8 mouse cellular contexts compared by ENCODE assay signal in the genomic region with DNA sequence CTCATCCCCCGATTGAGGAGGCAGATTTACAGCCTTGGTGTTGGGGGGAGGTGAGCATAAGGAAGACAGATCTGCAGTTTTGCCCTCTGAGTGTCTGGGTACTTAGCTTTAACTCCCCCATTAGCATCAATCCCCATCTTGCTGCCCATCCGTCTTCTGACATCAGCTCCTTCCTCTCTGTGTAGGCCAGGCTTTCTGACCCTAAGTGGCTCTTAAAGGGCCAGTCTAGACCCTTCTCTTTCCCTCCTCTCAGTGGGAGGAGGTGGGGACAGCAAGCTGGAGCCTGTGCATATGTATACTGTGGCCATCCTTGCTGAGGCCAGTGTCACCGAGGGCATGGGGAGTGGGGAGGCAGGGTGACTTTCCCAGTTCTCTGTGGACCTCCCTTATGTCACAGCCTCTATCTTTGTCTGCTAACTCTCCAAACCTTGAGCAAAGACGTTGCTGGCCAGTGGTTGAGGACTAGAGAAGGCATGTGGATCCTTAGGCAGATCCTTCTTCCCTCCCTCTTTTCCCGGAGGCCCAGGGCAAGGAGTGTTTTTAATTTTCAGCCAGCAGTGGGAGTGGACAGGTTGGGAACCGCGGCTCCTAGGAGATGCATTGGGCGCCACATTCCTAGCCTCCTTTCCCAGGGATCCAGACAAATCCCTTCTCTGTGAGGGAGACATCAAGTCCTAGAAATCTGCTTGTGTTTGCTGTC. TPM values are rescaled to one million over a fixed set of nuclear protein-coding genes. Genes with fewer than 3 reads are reported as not detected.
DNase-seq lines count a peak whose midpoint lies in the region; ATAC-seq and TF ChIP-seq lines count a peak whose summit lies in the region.

No protein-coding gene starts in this region.

- ATAC-seq in kidney, embryonic 16.5 days (ENCODE audit: low FRiP score, low TSS enrichment): peak; percentile 24; the same call in 1 of the 2 replicates
- ATAC-seq in hindbrain, embryonic 15.5 days (ENCODE audit: low FRiP score, low read depth): no peak
- ATAC-seq in midbrain, postnatal 0 days (ENCODE audit: low FRiP score): no peak

- peak overlapping the region; percentile 50 for H3K4me3 ChIP-seq in kidney, embryonic 16.5 days (ENCODE audit: low read length)
- peak overlapping the region; percentile 38 for H3K4me3 ChIP-seq in hindbrain, embryonic 15.5 days
- peak overlapping the region; percentile 42; the same call in 1 of the 2 replicates for H3K4me3 ChIP-seq in midbrain, postnatal 0 days (ENCODE audit: low read depth, low read length)

- H3K27ac ChIP-seq in kidney, embryonic 16.5 days (ENCODE audit: low read length): peak overlapping the region; percentile 99
- peak overlapping the region; percentile 97 for H3K27ac ChIP-seq in hindbrain, embryonic 15.5 days (replicated peaks)
- H3K27ac ChIP-seq in midbrain, postnatal 0 days (ENCODE audit: low read depth, low read length): peak overlapping the region; percentile 94

- H3K9me3 ChIP-seq in kidney, embryonic 16.5 days (ENCODE audit: low read length): no peaks in the 10 kb centered on the region
- no peaks in the 10 kb centered on the region for H3K9me3 ChIP-seq in hindbrain, embryonic 15.5 days
- no peaks in the 10 kb centered on the region for H3K9me3 ChIP-seq in midbrain, postnatal 0 days (ENCODE audit: low read length)

- peak overlapping the region; percentile 70 for H3K9ac ChIP-seq in kidney, embryonic 16.5 days (replicated peaks; ENCODE audit: low read length)
- peak overlapping the region; percentile 65 for H3K9ac ChIP-seq in hindbrain, embryonic 15.5 days
- 0 out of 2 replicates have a peak overlapping the region, but pooled peaks have one; percentile 67 for H3K9ac ChIP-seq in midbrain, postnatal 0 days (replicated peaks; ENCODE audit: low read length, poor library complexity, severe bottlenecking)

- TF ChIP-seq CTCF in midbrain, postnatal 0 days (IDR thresholded peaks at IDR 0.05): no peak

- 3% methylated on average over 8 of the region's 8 CpGs for WGBS in kidney, embryonic 16.5 days
- WGBS in hindbrain, embryonic 15.5 days: 8% methylated on average over 8 of the region's 8 CpGs
- WGBS in midbrain, postnatal 0 days: 5% methylated on average over 8 of the region's 8 CpGs

- H3K4me1 ChIP-seq in kidney, embryonic 16.5 days (ENCODE audit: insufficient read depth, low read length): peaks cover 94% of the 10 kb centered on the region
- peaks cover 83% of the 10 kb centered on the region for H3K4me1 ChIP-seq in hindbrain, embryonic 15.5 days (replicated peaks)
- H3K4me1 ChIP-seq in midbrain, postnatal 0 days (ENCODE audit: insufficient read depth, low read length): peaks cover 52% of the 10 kb centered on the region

- H3K36me3 ChIP-seq in kidney, embryonic 16.5 days (ENCODE audit: insufficient read depth, low read length): no peaks in the 10 kb centered on the region
- H3K36me3 ChIP-seq in hindbrain, embryonic 15.5 days: no peaks in the 10 kb centered on the region
- H3K36me3 ChIP-seq in midbrain, postnatal 0 days (ENCODE audit: insufficient read depth, low read length): peaks cover 2% of the 10 kb centered on the region; the same call in 1 of the 2 replicates

- H3K27me3 ChIP-seq in kidney, embryonic 16.5 days (ENCODE audit: insufficient read depth, low read length): no peaks in the 10 kb centered on the region
- no peaks in the 10 kb centered on the region for H3K27me3 ChIP-seq in hindbrain, embryonic 15.5 days
- H3K27me3 ChIP-seq in midbrain, postnatal 0 days (ENCODE audit: insufficient read depth, low read length): no peaks in the 10 kb centered on the region

- H3K4me2 ChIP-seq in kidney, embryonic 16.5 days (replicated peaks; ENCODE audit: low read depth, low read length): peak overlapping the region; percentile 71
- H3K4me2 ChIP-seq in hindbrain, embryonic 15.5 days: peak overlapping the region; percentile 61
- H3K4me2 ChIP-seq in midbrain, postnatal 0 days (ENCODE audit: low read depth, low read length, poor library complexity, severe bottlenecking): peak overlapping the region; percentile 77

- no peak for DNase-seq in kidney, postnatal 25 days
- DNase-seq in embryo, embryonic 11.5 days (ENCODE audit: low read depth, low spot score): peak; percentile 62
- DNase-seq in midbrain, postnatal 0 days (ENCODE audit: low spot score): no peak
- DNase-seq in retina, embryonic 14.5 days (ENCODE audit: low spot score): no peak
- no peak for DNase-seq in urinary bladder, postnatal 36 days (ENCODE audit: low spot score in 2 of 2)
- DNase-seq in layer of hippocampus, postnatal 10 days (ENCODE audit: low spot score in 2 of 2): no peak

RNA-seq across cellular contexts. Expression of gene Gpr84, which starts 6.3 kb away (rescaled TPM):
- 0.30 and 0.67 TPM in 2 replicates for polyA plus RNA-seq in kidney, embryonic 16.5 days (2015; fragmentation: Nextera tagmentation; extraction: Ambion mirVana)
- polyA plus RNA-seq in hindbrain, embryonic 15.5 days (2015; fragmentation: Nextera tagmentation; extraction: Ambion mirVana): 0.41 and 0.44 TPM in 2 replicates
- total RNA-seq in midbrain, postnatal 0 days (2014; rRNA removed): 0.27 TPM in 1 of 2 replicates, not detected in the other
- 0.29 and 0.37 TPM in 2 replicates for polyA plus RNA-seq in midbrain, postnatal 0 days (2015; fragmentation: Nextera tagmentation; extraction: Ambion mirVana)
- 1 to 10 TPM in 1 of 2 experiments, under 1 TPM in 1; 0.89 to 1.0 TPM for total RNA-seq in layer of hippocampus, postnatal 10 days (2021)

RNA-seq across cellular contexts. Expression of gene Copz1, which starts 31.6 kb away (rescaled TPM):
- polyA plus RNA-seq in kidney, embryonic 16.5 days (2015; fragmentation: Nextera tagmentation; extraction: Ambion mirVana): 324 and 333 TPM in 2 replicates
- polyA plus RNA-seq in hindbrain, embryonic 15.5 days (2015; fragmentation: Nextera tagmentation; extraction: Ambion mirVana): 200 and 208 TPM in 2 replicates
- 127 and 151 TPM in 2 replicates for total RNA-seq in midbrain, postnatal 0 days (2014; rRNA removed)
- 178 and 184 TPM in 2 replicates for polyA plus RNA-seq in midbrain, postnatal 0 days (2015; fragmentation: Nextera tagmentation; extraction: Ambion mirVana)
- 100 to 1,000 TPM; 111 to 112 TPM for total RNA-seq in layer of hippocampus, postnatal 10 days (2021)

RNA-seq across cellular contexts. Expression of gene Zfp385a, which starts 35.8 kb away (rescaled TPM):
- 12.4 and 14.4 TPM in 2 replicates for polyA plus RNA-seq in kidney, embryonic 16.5 days (2015; fragmentation: Nextera tagmentation; extraction: Ambion mirVana)
- 22.6 and 26.6 TPM in 2 replicates for polyA plus RNA-seq in hindbrain, embryonic 15.5 days (2015; fragmentation: Nextera tagmentation; extraction: Ambion mirVana)
- 22.0 and 26.5 TPM in 2 replicates for total RNA-seq in midbrain, postnatal 0 days (2014; rRNA removed)
- polyA plus RNA-seq in midbrain, postnatal 0 days (2015; fragmentation: Nextera tagmentation; extraction: Ambion mirVana): 26.9 and 28.8 TPM in 2 replicates
- total RNA-seq in layer of hippocampus, postnatal 10 days (2021): 10 to 100 TPM; 36.5 to 45.0 TPM

RNA-seq across cellular contexts. Expression of gene Nfe2, which starts 45.9 kb away (rescaled TPM):
- polyA plus RNA-seq in kidney, embryonic 16.5 days (2015; fragmentation: Nextera tagmentation; extraction: Ambion mirVana): 3.8 and 4.2 TPM in 2 replicates
- polyA plus RNA-seq in hindbrain, embryonic 15.5 days (2015; fragmentation: Nextera tagmentation; extraction: Ambion mirVana): 0.58 and 0.89 TPM in 2 replicates
- 0.99 and 3.2 TPM in 2 replicates for total RNA-seq in midbrain, postnatal 0 days (2014; rRNA removed)
- polyA plus RNA-seq in midbrain, postnatal 0 days (2015; fragmentation: Nextera tagmentation; extraction: Ambion mirVana): 0.26 and 0.32 TPM in 2 replicates
- total RNA-seq in layer of hippocampus, postnatal 10 days (2021): under 1 TPM in 1 of 2 experiments, not detected in 1; 0.39 TPM
